Mouse (Mus musculus): Measurements from ENCODE around the gene Canx. TPM values are rescaled to one million over a fixed set of nuclear protein-coding genes. Genes with fewer than 3 reads are reported as not detected.
"Not testable (repeated sequence)": the region's sequence is repeated elsewhere in the genome, so short reads cannot be mapped to it uniquely, and the experiment has no call there.

Canx gene
- total RNA-seq (2015; ENCODE audit: low replicate concordance) (160 and 173 TPM in 2 replicates), total RNA-seq (2017; ENCODE audit: low replicate concordance) (455 and 477 TPM in 2 replicates)

GRCm38 (mm10) chr11:50325496-50326301, at the start of gene Canx:
Gene Canx (minus strand): TSS chr11:50325673.
- peak; percentile 92 for ATAC-seq (replicated peaks; ENCODE audit: low FRiP score, poor library complexity, severe bottlenecking)

DNA sequence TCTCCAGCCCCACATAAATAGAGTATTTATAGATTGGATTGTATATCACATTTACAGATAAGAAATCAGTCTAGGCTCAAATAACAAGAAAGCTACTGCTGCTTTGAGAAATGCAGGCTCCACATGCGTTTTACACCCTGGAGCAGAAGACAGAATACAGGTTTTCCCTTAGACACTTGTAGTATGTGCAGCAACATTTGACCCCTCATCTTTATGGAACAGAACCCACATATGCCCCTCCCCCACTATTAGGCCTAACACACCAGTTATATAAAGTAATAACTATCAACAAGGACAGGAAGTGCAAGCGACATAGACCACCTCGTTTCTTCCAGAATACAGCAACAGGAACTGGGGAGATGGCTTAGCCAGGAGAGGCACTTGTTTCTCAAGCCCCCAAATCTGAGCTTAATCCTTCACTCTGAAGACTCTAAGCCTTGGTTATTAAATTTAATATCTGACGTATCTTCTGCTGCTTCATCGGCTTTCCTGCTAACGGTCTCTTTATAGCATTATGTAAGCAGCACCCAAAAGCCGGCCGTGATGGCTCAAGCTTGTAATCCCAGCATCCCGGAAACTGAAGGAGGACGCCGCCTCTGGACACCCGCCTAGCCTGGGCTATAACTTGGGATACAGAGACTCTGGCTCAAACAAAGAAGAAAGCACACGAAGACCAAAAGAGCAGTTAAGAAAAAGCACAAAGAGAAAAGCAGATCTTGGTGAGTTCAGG, 49.0 kb upstream of the Canx start:
- ATAC-seq (replicated peaks; ENCODE audit: low FRiP score, poor library complexity, severe bottlenecking): no peak

DNA sequence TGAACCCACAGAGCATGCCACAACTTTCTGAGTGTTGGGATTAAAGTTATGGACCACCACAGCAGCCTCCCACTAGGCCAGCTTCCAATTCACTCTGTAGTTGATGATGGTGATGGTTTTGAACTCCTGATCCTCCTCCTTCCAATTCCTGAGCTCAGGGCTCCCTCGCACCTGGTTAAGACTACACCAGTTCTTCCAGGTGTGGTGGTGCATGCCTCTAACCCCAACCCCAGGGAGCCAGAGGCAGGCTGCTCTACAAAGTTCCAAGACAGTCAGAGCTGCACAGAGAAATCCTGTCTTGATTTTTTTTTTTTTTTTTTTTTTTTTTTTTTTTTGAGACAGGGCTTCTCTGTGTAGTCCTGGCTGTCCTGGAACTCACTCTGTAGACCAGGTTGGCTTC, 48.1 kb upstream of the Canx start:
- no peak for ATAC-seq (replicated peaks; ENCODE audit: low FRiP score, poor library complexity, severe bottlenecking)

DNA sequence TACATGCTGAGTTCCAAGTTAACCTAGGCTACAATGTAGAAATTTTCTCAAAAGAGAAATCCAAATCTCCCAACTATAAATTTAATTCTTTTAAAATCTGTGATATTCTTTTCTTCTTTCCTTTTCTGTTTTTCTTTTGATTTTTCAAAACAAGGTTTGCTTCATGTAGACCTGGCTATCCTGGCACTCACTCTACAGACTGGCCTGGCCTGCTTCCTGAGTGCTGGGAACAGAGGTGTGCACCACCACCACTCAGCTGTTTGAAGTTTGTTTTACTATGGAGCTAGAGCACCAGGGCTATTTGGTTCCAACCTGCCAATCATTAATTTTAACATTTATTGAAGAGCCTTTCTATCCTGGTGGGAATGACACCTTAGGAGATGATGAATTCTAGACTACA, 47.6 kb upstream of the Canx start:
- no peak for ATAC-seq (replicated peaks; ENCODE audit: low FRiP score, poor library complexity, severe bottlenecking)

DNA sequence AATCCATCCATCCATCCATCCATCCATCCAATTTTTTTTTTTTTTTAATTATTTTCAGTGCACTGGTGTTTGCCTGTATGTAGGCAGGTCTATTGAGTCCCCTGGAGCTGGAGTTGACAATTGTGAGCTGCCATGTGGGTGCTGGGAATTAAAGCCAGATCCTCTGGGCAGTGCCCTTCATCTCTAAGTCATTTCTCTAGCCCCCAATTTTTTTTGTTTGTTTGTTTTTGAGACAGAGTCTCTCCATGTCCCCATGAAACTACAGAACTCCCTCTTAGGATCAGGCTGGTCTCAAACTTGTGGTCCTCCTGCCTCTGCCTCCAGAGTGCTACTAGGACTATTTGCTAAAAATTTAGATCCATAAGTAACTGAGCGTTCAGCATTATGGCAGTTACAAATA, 46.4 kb upstream of the Canx start:
- ATAC-seq (replicated peaks; ENCODE audit: low FRiP score, poor library complexity, severe bottlenecking): no peak

GRCm38 (mm10) chr11:50371399-50371841, 45.9 kb upstream of the Canx start:
- ATAC-seq (replicated peaks; ENCODE audit: low FRiP score, poor library complexity, severe bottlenecking): peak; percentile 88

DNA sequence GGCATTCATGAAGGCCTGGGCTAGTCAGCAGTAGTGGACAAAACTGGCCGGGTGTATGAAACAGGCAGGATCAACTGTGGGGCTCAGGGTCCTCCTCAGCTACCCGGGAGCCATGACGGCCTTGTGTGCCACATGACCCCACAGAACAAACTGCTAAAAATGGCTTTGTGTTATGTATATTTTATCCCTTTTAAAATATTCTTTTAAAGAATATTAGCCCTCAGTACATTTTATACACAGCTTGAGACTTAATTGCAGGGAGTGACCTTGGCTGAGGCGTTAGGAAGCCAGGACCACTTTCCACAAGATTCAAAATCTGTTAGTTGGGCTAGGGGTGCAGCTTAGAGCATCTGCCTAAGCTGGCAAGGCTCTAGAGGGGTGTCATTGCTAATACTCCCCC, 45.5 kb upstream of the Canx start:
- ATAC-seq (replicated peaks; ENCODE audit: low FRiP score, poor library complexity, severe bottlenecking): no peak

DNA sequence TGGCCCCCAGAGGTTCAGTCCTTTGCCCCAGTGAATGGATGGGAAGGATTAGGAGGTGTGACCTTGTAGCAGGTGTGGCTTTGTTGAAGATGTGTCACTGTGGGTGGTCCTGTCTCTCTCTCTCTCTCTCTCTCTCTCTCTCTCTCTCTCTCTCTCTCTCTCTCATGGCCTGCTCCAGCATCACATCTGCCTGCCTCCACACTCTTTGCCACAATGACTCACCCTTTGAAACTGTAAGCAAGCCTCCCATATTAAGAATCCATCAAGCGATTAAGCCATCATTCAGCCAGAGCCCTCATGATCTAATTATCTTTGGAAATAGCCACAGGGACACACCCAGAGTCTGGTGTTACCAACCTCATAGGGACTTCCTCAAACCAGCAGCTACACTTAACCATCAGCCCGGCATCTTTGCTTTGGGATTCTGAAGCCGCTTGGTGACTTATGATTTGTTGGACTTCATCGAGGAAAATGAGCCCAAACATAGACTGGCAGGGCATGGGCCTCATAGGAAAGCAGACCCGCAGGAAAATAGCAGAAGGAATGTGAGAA, 44.0 kb upstream of the Canx start:
- no peak for ATAC-seq (replicated peaks; ENCODE audit: low FRiP score, poor library complexity, severe bottlenecking)

DNA sequence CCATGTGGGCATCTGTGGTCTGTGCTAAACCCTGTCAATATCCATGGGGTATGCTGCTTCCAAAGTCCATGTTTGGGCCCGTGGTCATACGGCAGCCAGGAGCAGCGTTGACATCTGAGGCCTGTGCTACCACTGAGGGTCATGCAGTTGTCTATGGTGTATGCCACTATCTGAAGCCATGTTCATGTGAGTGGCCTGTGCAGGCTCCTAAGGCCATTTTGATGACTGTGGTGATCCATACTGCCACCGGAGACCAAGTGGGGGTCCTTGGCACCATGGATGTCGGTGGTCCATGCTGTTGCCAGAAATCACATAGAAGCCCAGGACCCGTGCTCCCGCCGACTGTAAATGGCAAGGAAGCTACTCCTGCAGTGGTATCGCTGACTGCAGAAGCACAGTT, 42.1 kb upstream of the Canx start:
- no peak for ATAC-seq (replicated peaks; ENCODE audit: low FRiP score, poor library complexity, severe bottlenecking)

DNA sequence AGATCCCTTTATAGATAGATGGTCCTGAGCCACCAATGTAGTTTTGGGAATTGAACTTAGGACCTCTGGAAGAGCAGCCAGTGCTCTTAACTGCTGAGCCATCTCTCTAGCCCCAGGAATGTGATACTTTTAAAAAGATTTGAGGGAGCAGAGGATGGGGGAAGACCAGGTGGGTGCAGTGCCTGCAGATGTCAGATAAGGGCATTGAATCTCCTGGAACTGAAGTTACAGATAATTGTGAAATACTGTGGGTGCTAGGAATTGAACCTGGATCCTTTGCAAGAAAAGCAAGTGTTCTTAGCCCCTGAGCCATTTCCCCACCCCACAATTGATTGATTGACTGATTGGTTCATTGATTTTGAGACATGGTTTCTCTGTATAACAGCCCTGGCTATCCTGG, 39.8 kb upstream of the Canx start:
- no peak for ATAC-seq (replicated peaks; ENCODE audit: low FRiP score, poor library complexity, severe bottlenecking)

DNA sequence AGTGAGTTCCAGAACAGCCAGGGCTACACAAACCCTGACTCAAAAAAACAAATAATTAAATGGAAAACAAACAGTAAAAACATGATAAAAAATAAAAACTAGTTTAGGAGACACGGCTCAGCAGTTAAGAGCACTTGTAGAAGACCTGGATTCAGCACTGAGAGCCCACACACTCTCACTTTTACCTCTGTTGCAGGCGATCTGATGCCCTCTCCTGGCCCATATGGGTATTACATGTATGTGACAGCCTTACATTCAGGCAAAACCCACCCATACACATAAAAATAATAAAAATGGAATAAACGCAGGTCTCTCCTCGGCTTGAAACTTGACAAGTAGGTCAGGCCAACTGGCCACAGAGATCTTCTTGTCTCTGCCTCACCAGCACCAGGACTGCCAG, 39.1 kb upstream of the Canx start:
- ATAC-seq (replicated peaks; ENCODE audit: low FRiP score, poor library complexity, severe bottlenecking): peak; percentile 87

- not testable (repeated sequence) for ATAC-seq (replicated peaks; ENCODE audit: low FRiP score, poor library complexity, severe bottlenecking)
Measured at GRCm38 (mm10) chr11:50361282-50361681, 35.8 kb upstream of the Canx start.

DNA sequence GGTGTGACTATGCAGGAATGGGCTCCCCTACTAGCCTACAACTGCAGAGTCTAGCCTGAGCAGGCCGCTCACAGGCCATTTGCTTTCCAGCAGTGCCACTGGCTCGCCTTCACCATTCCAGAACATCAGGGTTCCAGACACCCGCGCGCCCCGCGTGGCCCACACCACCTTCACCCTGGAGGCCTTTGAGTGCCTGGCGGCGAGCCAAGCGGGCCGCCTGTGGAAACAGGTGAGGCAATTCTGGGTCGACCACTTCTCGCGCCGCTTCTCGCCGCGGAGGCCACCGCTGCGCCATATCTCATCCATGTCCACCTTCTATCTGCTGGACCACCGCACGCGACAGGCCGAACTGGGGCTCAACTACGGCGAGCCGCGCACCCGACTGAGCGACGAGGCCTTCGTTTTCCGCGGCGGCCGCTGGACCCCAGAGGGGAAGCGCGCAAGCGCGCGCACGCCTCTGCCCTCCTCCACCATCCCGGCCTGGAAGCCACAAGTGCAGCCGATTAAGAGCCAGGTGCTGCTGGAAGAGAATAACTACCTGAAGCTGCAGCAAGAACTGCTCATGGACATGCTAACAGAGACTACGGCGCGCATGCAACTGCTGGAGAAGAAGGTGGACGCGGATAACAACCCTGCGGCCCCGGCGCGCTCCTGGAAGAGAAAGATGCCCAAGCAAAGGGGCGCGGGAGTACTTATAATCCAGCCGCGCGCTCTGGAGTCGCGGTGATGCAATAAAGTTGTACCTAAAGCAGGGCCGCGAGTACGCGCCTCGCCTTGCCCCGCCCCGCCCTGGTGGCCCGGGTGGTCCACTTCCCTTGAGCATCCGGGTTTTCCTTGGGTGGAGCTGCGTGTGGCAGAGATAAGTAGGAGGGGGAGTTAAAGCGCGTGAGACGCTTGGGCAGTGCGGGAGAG, 33.7 kb upstream of the Canx start:
- ATAC-seq (replicated peaks; ENCODE audit: low FRiP score, poor library complexity, severe bottlenecking): no peak

- no peak for ATAC-seq (replicated peaks; ENCODE audit: low FRiP score, poor library complexity, severe bottlenecking)
Measured at GRCm38 (mm10) chr11:50355395-50355794, 29.9 kb upstream of the Canx start.

GRCm38 (mm10) chr11:50354851-50355250, 29.4 kb upstream of the Canx start:
- no peak for ATAC-seq (replicated peaks; ENCODE audit: low FRiP score, poor library complexity, severe bottlenecking)

GRCm38 (mm10) chr11:50354162-50354561, 28.7 kb upstream of the Canx start, which contains the start of gene Cby3:
Gene Cby3 (plus strand): TSS chr11:50354462.
- ATAC-seq (replicated peaks; ENCODE audit: low FRiP score, poor library complexity, severe bottlenecking): no peak

- ATAC-seq (replicated peaks; ENCODE audit: low FRiP score, poor library complexity, severe bottlenecking): no peak
Measured at GRCm38 (mm10) chr11:50352177-50352576, 26.7 kb upstream of the Canx start.

DNA sequence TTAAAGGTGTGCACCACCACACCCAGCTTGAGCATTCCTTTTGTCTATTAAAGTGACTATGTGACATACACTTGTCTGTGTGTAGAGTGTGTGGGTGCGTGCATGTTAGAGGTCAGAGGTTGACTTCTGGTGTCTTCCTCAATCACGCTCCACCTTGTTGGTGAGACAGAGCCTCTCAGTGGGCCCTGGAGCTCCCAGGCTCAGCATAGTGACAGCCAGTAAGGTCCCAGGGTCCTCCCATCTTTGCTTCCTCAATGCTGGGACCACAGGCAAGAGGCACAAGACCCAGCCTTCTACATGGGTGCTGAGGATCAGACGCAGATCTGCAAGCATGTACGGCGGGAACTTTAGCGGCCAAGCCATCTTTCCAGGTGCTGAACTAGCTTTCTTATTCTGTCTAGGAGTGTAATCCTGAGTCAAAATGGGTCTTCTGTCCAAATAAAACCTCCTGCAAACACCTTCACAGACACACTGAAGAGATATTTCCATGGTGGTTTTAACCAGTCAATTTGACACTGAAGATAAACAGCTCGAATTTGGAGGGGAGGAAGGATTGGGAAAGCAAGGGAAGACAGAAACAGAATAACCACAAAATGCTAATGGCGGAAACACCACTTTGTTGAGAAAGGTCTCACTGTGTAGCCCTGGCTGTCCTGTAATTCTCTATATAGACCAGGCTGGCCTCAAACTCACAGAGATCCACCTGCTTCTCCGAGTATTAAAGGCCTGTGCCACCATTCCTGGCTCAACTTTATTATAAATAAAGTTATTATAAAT, 21.0 kb upstream of the Canx start:
- no peak for ATAC-seq (replicated peaks; ENCODE audit: low FRiP score, poor library complexity, severe bottlenecking)

DNA sequence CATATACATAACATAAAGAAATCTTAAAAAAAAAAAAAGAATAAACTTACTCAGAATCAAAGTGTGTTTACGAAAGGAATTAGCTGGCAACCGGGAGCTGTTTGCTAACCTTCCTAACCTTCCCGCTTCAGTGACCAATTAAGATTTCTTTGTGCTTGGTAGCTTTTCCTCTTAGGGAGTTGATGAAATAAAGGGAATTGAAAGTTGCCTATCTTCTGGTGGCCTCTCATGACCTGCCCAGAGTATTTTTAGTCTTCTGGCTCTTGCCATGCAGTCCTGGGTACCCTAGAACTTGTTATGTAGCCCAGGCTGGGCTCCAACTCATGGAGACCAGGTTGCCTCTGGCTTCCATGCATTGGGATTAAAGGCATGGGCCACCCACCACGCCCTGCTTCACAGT, 20.0 kb upstream of the Canx start:
- no peak for ATAC-seq (replicated peaks; ENCODE audit: low FRiP score, poor library complexity, severe bottlenecking)

Measured in erythroid progenitor cell, adult 5-6 weeks (primary cell).